Mouse (Mus musculus) 416B (cell line): Measurements from ENCODE around the gene Tomm22.

Experiments
- DNase-seq: peaks from one replicate; pipeline ENCODE4 v3.0.0; 2011; ENCODE audit warnings: low read depth

Tomm22 gene

DNA sequence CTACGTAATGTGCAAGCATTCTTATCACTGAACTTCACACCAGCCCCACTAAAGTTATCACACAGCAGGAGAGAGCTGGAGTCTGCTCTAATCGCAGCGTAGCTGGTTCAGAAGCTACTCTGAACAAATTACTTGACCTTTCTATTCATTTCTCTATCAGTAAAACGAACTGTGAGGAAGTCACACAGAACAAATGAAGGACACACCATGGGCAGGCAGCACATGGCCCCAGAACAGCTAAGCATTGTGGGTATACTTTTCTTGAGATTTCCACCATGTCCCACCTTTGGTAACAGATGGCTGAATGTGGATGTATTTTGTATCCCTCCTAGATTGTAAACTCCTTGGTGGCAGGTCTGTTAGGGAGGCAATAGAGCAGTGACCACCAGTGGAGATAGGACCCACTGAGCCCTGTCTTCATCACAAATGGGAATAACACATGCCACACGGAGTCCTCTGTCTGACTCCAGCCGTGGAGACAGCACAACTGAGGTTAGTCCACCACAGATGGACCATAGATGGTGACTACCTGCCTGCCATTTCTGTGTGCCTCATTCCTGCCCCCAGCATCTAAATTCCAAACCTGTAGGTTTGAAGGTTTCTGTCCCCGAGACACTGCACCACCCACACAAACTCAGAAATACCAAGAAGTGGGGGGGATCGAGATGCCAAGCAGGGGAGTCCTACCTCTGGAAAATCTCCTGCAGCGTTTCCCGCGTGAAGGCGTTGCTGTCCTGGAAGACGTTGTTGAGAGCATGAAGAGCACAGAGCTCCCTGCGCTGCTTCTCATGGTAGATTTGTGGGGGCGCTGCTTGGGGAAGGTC is 15.6 kb downstream of the Tomm22 start:
- DNase-seq: no peak

DNA sequence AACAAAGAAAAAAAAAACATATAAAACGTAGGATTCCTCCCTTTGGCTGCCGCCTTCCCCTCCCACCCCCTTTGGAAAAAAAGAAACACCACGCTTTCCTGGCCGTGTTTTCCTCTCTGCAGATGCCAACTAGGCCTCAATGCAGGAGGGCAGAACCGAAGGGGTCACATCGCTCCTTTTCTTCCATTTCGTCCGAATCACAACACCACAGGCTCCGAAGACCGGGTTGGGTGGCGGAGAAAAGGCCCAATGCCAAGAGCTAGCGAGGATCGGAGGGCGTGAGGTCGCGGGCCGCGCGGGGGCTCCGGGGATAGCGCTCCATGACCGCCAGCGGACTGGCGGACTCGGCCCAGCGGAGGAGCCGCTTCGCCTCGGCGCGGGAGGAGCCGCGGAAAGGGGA is 16.5 kb downstream of the Tomm22 start:
- DNase-seq: peak; percentile 54

DNA sequence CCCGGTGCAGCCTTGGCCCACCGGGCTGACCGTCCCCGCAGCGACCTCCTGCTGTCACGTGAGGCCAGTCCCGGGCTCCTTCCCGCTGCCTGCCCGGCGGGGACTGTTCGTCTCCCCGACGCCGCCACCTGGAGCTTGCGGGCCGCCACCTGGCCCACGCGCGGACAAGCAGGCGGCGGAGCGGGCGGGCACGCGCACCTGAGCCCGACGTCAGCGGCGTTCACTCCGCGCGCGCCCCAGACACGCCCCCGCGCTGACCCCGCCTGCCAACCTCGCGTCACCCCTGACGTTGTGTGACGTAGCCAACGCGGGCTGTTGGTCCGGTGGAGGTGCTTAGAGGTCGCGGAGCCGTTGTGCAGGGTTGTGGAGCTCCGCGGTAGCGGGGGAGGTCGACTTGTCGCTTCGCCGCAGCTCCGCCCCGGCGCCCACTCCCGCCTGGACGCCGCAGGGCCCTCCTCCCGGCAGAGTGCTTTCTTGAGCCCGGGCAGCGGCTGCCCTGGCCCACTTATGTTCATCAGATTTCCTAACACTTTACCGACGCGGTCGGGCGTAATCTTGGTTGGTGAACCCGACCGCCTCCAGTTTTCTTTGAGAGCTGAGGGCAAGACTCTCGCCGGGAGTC is 17.1 kb downstream of the Tomm22 start, which contains the start of gene Josd1:
Gene Josd1 (minus strand): TSS at position 274 of the 622 bp plus-strand sequence.
- DNase-seq: peak; percentile 98

DNA sequence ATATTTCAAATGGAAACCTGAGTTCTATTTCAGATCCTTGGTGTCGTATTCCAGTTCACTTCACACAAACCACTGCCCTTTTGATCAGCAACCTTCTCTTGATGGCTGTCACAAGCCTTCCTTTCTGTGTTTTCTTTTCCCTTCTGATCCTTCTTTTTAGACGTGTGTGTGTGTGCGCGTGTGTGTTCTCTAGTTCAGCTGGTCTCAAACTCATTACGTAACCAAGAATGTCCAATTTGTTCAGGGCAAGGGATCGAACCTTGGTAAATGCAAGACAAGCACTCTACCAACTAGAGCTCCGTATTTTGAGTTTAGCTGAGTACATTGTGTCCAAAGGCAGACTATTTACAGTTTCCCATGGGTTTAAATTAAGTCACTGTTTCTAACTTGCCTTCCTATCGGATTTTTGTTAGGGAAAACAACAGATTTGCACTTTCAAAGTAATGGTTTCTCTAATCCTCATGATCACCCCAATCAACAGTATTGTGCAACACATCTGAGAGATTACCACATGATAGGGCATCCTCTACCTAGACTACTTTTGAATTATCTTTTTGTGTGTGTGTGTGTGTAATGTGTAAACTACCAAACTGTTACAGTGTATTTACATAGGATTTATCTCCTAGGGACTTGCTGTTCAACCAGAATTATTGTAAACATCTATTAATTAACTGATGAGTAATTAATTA is 17.8 kb downstream of the Tomm22 start:
- DNase-seq: no peak

DNA sequence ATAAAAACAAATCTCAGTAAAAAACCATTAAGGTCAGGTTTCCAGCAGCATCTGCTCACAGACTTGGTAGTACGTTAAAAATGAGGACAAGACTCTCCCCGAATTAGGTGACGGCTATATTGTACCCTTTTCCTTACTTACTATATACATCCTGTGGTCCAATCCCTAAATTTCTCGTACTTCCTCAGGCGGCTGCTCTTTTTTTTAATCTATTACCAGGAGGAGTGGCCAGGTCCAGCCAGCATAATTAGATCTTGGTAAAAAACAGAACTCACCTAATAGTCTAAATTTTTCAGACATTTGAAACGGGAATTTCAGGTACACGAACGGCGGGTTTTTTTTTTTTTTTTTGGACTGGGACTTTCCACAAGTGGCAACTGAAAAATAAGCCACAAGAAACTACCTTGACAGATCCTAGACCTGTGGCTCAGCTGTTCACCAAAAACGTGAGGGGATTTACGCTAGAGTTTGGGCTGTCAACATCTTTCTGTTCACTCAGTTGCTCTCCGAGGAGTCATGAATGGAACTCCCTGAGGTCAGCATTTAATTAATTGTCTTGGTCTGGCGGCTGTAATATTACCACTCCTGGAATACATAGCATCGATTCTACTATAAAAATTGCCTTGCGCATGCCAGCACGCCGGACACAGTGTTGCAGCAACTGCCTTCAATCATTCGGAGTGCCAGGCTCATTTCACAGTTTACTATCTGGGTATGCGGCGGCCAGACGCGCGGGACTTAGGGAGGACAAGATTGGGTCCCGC is 19.2 kb downstream of the Tomm22 start:
- DNase-seq: no peak

DNA sequence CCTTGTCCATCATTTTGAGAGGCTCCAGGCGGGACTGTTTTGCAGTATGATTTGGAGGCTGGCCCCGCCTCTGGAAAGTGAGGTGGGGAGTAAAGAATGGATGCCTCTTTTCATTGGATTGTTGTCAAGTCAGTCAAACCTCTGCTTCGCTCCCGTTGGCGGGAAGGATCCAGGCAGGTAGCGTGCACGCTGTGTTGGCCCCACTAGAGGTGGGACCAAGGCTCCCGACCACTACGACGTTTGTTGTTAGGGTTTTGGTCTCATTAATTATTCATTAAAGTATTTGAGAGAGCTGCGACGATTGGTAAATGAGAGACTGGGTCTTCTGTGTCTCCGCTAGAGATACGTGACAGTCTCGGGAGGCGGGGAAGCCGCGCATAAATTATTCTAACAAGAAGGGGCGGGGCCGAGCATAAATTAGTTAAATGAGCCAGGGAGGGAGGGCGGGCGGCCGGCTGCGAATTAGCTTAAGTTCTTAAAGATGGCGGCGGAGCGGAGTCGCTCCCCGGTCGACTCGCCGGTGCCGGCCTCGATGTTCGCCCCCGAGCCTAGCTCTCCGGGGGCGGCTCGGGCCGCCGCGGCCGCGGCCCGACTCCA is 19.9 kb downstream of the Tomm22 start, which contains the start of gene Gtpbp1:
Gene Gtpbp1 (plus strand): TSS at position 420 of the 597 bp plus-strand sequence.
- peak; percentile 100 for DNase-seq

DNA sequence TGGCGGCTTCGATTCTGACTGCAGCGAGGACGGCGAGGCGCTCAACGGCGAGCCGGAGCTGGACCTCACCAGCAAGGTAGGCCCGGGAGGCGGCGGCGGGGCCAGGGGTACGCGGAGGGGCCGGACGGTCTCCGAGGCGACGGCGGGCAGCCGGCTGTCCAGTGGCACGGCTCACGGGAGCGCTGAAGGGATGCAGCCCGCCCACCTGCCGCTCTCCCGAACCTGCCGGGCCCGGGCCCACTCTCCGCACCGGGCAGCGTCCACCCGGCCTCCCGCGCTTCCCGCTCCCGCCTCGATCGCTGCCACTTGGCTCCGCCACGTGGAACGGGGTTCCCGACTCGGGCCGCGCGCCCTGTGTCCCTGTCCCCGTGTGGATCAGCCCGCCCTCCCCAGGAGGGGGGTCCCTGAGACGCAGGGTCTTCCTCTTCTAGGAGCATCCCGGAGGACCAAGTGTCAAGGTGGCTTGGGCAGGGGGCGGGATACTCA is 20.4 kb downstream of the Tomm22 start:
- DNase-seq: no peak

DNA sequence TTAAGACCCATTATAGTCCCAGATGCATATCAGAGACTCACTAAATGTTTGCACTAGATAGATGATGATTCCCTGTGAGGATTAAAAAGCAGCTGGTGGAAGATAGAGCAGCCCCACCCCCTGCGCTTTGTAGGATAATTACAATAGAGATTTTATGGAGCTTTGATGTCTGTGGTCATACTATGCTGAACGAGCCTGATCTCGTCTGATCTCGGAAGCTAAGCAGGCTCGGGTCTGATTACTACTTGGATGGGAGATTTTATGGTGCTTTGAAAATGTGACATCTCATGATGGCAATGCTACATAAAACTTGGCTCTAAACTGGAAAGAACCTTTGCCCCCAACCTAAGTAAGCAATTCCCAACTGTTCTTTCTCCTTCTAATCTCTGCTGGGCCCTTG is 21.7 kb downstream of the Tomm22 start:
- no peak for DNase-seq

DNA sequence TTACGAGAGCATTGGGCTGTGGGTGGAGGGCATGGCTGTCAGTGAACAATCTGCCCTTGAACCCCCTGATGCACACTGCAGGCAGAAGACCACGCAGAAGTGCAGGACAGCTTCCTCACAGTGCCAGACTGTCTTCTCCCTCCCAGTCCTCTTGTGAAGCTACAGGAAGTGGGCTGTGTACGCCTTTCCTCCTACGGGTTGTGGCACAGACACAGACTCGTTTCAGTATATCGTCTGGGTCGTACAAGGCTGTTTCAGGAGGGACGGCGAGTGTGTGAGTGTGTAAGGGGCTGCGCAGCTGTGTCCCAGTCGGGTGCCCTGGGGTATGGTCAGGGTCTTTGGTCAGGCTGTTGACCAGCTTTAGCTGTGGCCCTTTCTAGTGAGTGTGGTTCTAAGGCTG is 23.1 kb downstream of the Tomm22 start:
- DNase-seq: peak; percentile 80

DNA sequence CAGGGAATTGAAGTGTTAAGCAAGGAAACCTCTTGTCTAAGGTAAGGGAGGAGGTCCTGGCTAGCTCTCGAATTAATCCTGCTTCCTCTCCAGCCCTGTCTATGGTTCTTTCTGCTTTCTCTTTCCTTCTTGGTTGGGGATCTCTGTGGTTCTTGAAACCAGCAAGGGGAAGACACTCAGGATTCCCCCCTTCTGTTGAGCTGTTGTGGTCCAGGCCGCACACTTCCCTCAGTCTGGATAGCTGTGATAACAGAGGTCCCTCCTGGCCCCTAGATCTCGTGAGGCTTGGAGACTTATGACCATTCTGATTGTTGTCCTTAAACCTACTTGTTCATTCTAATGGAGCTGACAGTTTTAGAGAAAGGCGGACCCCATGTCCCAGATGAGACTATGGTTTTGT is 23.9 kb downstream of the Tomm22 start:
- peak; percentile 96 for DNase-seq

DNA sequence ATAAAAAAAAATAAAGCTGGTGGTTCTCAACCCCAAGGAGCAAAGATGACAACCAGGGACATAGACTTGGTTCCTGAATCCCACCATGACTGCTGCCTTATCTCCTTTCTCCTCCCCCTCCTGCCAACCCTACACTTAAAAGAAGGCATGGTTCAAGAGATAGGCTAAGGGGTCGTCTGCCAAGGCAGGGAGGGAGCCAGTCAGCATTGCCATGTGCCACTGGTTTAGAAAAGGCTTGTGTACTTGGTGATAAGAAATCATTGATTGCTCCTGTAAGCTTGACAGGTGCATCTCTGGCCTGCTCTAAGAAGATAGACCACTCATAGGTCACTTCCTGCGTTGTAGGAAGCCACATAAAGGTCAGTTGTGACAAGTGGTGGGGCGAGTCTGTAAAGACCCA is 24.9 kb downstream of the Tomm22 start:
- peak; percentile 31 for DNase-seq

DNA sequence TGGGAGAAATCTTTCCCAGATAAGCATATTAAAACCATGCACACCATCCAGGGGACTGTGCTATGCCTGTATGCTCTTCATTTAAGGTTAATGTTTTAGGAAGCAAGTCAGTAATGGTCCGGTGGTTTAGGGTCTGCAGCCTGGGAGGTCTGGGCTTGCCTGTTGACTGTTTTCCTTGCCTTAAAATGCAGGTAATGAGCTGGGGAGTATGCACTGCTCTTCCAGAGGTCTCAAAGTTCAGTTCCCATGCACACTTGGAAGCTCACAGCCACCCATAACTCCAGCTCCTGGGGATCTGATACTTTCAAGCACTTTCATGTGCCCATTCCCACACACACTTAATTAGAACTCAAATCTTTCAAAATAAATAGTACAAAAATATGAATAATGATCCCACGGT is 25.8 kb downstream of the Tomm22 start:
- DNase-seq: no peak

DNA sequence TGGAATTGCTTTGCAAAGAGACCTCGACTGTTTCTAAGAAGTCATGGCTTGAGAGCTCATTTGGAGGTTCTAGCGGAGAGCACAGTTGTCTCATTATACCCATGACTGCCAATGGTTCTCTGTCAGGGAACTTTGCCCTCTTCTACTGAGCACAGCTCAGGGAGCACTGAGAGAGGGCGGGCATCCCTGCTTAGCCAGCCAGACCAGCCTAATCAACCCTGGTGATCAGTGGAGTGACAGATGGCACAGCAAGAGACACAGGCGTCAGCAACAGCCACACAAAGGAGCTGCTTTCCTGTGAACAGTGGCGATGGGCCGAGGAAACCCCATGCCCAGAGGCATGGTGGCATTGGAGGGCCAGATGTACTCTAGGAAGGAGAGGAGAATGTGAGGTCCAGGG is 26.4 kb downstream of the Tomm22 start:
- DNase-seq: no peak

DNA sequence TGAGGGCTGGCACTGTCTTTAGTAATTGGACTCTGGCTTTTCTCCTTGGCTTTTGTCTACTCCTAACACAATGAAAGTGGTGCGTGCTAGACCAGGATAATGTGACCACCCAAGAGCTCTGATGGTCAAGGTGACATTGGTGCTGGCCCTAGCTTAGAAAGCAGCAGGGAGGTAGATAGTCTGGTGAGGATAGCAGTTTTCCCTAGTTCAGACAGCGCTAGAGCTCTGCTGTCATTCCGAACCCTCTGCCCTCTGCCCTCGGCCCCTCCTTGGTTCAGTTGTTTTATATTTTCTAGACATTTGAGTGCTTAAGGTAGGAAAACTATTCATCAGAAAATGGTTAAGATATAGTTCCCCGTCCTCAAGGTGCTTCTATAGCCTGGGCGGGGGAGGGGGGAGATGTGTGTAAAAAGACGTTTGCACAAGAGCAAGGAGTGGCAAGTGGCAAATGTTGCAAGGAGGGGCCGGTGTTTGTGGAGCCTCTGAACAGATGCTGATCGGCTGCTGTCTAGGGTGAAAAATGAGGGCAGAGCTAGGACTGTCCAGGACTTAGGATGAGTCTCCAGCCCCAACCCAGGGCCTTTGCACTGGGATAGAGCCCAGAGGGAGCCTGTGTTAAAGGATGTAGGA is 27.0 kb downstream of the Tomm22 start:
- DNase-seq: peak; percentile 46

DNA sequence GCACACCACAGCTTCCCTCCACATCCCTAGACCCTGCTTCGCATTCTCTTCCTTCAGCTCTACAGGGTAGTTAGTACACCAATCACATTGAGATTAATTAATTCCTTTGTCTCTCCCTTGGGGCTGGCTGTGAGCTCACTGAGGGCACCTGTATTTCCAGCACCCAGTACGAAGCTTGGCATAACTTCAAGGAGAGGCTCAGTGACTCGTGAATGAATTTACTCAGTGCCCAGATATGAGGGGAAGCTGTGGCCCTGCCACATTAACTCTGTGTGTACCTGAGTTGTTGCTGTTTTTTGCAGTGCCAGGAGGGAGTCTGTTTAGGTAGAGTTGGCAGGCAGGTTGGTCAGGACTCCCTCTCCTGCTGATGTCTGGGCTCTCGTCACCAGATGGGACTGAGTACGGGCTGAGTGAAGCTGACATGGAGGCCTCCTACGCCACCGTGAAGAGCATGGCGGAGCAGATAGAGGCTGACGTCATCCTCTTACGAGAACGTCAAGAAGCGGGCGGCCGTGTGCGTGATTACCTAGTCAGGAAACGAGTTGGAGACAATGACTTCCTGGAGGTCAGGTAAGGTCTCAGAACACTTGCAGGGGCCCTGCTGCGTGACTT is 36.0 kb downstream of the Tomm22 start:
- DNase-seq: no peak

DNA sequence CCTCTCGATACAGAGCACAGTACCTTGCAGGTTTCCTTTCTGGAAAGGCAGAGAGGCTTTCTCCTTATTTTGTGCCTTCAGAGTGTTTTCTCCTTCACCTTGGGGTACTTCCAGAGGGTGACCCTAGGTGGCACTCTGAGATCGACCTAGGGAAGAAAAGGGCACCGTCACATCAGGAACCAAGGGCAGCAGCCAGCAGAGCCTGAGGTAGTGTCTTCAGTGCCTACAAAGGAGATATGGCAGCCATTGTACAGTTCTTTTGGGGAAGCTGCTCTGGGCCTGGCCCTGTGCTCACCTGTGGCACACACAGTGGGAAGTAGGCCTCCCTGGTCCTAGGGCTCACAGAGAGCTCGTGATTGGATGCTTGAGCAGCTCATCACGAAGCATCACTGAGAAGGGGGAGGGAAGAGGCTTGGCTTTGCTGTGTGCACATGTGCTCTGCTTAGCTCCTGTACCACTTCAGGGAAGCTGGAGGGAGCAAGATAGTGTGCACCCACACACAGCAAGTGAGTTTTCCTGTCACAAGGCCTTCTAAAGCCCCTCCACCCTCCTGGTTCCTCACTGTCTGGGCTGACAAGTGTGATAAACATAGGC is 37.7 kb downstream of the Tomm22 start:
- no peak for DNase-seq

DNA sequence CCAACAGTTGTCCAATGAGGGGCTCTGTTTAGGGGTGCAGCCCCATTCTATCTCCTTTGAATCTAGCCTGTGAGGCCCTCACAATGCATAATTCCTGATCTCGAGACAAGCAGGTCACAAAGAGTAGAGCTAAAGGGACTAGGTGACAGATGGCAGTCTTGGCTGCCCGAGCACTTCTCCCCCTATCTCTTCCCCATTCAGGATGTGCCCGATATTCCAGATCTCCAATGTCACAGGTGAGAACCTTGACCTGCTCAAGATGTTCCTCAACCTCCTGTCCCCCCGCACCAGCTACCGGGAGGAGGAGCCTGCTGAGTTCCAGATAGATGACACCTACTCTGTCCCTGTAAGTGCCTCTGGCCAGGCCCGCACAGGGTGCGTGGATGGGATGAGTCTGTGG is 45.0 kb downstream of the Tomm22 start:
- no peak for DNase-seq

DNA sequence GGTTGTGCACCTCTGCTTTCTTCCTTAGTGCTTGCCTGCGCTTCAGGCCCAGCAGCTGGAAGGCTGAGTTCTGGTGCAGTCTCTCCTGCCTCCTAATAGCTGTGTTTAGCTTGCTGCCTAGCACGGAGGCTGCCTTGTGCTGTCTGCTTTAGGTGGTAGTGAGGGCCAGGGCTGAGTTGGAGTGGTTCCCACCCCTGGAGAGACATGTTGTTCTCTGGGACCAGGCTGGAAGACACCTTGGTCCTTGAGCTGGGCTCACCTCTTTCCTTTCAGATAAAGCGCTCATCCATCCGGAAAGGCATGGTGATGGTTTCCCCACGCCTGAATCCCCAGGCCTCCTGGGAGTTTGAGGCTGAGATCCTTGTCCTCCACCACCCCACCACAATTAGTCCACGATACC is 46.0 kb downstream of the Tomm22 start:
- DNase-seq: no peak

DNA sequence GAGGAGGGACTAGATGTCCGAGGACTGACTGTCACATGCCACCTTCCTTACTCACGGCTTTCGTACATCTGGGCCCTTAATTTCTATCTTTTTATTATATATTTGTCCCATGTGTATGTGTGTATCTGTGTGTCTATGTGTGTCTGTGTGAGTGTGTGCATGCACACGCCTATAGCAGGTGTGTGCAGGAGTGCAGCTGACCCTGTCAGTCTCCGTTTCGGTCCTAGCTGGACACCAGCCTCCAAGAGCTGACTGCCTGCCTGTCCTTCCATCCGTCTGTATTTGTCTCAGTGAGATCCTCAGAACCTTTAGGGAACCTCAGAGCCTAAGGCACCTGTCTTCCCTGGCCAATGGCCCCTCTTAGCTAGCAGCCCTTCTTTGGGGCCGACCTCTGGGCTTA is 49.6 kb downstream of the Tomm22 start:
- DNase-seq: no peak

DNA sequence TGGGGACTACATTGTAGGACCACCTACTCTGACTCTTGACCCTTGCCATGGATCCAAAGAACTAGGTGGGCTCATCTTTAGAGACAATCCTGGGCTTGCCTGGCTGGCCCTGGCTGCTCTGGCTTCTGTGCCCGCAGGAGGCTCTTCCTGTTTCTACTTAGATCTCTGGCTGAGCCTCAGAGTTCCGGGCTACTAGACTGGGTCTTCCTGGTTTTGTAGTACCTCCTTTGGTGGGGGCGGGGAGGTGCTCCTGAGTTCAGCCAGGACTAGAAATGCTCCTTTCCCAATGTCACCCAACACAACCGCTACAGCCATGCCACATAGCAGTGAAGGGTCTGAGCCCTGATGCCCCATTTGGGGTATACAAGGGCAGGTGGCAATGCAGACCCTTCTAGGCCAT is 50.1 kb downstream of the Tomm22 start:
- no peak for DNase-seq
